Mouse (Mus musculus): ENCODE data around the gene B4galnt4.

GRCm38 (mm10) chr7:141120605-141121004 lies 59.7 kb downstream of the B4galnt4 start:
- no peak for TF ChIP-seq POLR2A (IDR thresholded peaks at IDR 0.05; ENCODE audit: low read depth, low read length)
- no peak for TF ChIP-seq CTCF (IDR thresholded peaks at IDR 0.05; ENCODE audit: extremely low read depth, insufficient read length, insufficient replicate concordance, low read depth, low read length)

Data from small intestine, adult 2 months (tissue).